Mouse (Mus musculus) CH12.LX (cell line): ENCODE measurements around the gene Gfod2. TPM values are rescaled to one million over a fixed set of nuclear protein-coding genes. Genes with fewer than 3 reads are reported as not detected.

Experiments used
- DNase-seq: peaks from one replicate; pipeline ENCODE4 v3.0.0-alpha.2; 2013; ENCODE audit errors: extremely low read depth
- H3K27ac ChIP-seq: 2 replicates; pipeline ENCODE4 v1.5.1; 2012; ENCODE audit warnings: low read depth, mild to moderate bottlenecking, control low read depth, moderate library complexity; ENCODE audit not compliant: insufficient read depth
- H3K27me3 ChIP-seq: replicated peaks from 2 replicates; pipeline ENCODE3; 2012; ENCODE audit warnings: inconsistent platforms
- H3K36me3 ChIP-seq, 2 experiments: replicated peaks in 1 of 2; 2 replicates each; pipeline versions ENCODE3 to v1.6.1; 2012; ENCODE audit warnings: inconsistent platforms in 1 of 2, low read length in 1 of 2, mild to moderate bottlenecking in 1 of 2, mixed read lengths in 1 of 2, moderate library complexity in 1 of 2; ENCODE audit not compliant: control insufficient read depth in 1 of 2, insufficient read depth in 1 of 2
- H3K4me1 ChIP-seq, 2 experiments: 2 replicates each; pipeline ENCODE4 v1.6.1; 2012; ENCODE audit warnings: inconsistent platforms in 1 of 2, moderate library complexity in 1 of 2; ENCODE audit not compliant: insufficient read depth in 2 of 2, control insufficient read depth in 1 of 2
- H3K4me2 ChIP-seq: 2 replicates; pipeline ENCODE4 v1.6.1; 2012; ENCODE audit warnings: low read depth, mild to moderate bottlenecking, control low read depth; ENCODE audit not compliant: poor library complexity, insufficient read depth, severe bottlenecking
- H3K4me3 ChIP-seq, 3 experiments: fragments of 150-350 bp in 1 of 3; sonication (generic) in 1 of 3; replicated peaks in 1 of 3; 2 replicates each; pipeline versions ENCODE3 to v1.5.1; 2011 to 2012; ENCODE audit warnings: low read depth in 2 of 3, low read length in 2 of 3, mild to moderate bottlenecking in 2 of 3, moderate library complexity in 2 of 3, control low read depth in 1 of 3, improper control_type of control experiment in 1 of 3, inconsistent platforms in 1 of 3, mixed read lengths in 1 of 3; ENCODE audit not compliant: poor library complexity in 1 of 3
- H3K79me2 ChIP-seq: replicated peaks from 2 replicates; pipeline ENCODE4 v1.6.1; 2012; ENCODE audit warnings: mild to moderate bottlenecking, moderate library complexity; ENCODE audit not compliant: control insufficient read depth, poor library complexity, insufficient read depth, severe bottlenecking; ENCODE audit errors: extremely low read depth
- H3K9ac ChIP-seq: 2 replicates; pipeline ENCODE4 v1.6.1; 2012; ENCODE audit warnings: low read depth, mild to moderate bottlenecking, control low read depth, moderate library complexity; ENCODE audit not compliant: insufficient read depth
- H3K9me3 ChIP-seq: replicated peaks from 2 replicates; pipeline ENCODE3; 2012; ENCODE audit warnings: low read length, inconsistent platforms, mixed read lengths
- BHLHE40 ChIP-seq: IDR thresholded peaks from 2 replicates; pipeline ENCODE4 v1.6.1; 2011; ENCODE audit warnings: mild to moderate bottlenecking, low read depth, low read length, improper control_type of control experiment
- EP300 ChIP-seq: IDR thresholded peaks from 2 replicates; pipeline ENCODE4 v1.6.1; 2011; ENCODE audit warnings: low read length, improper control_type of control experiment
- ETS1 ChIP-seq: conservative IDR thresholded peaks from 2 replicates; pipeline ENCODE4 v1.6.1; 2012; ENCODE audit warnings: low read depth, mild to moderate bottlenecking, inconsistent platforms, low read length, improper control_type of control experiment, moderate library complexity
- IRF4 ChIP-seq: IDR thresholded peaks from 2 replicates; pipeline ENCODE4 v1.6.1; 2014; ENCODE audit warnings: low read depth, mild to moderate bottlenecking, inconsistent platforms, low read length, improper control_type of control experiment
- MAX ChIP-seq: IDR thresholded peaks from 2 replicates; pipeline ENCODE4 v1.6.1; 2011; ENCODE audit warnings: low read length, improper control_type of control experiment
- MAZ ChIP-seq: IDR thresholded peaks from 2 replicates; pipeline ENCODE4 v1.6.1; 2012; ENCODE audit warnings: low read depth, mild to moderate bottlenecking, inconsistent platforms, low read length, improper control_type of control experiment, moderate library complexity
- NELFE ChIP-seq: IDR thresholded peaks from 2 replicates; pipeline ENCODE4 v1.6.1; 2011; ENCODE audit warnings: low read depth, low read length, improper control_type of control experiment
- PAX5 ChIP-seq: IDR thresholded peaks from 2 replicates; pipeline ENCODE4 v1.6.1; 2012; ENCODE audit warnings: low read length, inconsistent platforms, mixed read lengths
- POLR2A ChIP-seq: IDR thresholded peaks from 2 replicates; pipeline ENCODE4 v1.6.1; 2011; ENCODE audit warnings: low read depth, mild to moderate bottlenecking, improper control_type of control experiment, low read length
- RAD21 ChIP-seq: IDR thresholded peaks from 2 replicates; pipeline ENCODE4 v1.6.1; 2011; ENCODE audit warnings: low read depth, mild to moderate bottlenecking, low read length, improper control_type of control experiment, moderate library complexity
- SIN3A ChIP-seq: IDR thresholded peaks from 2 replicates; pipeline ENCODE4 v1.6.1; 2012; ENCODE audit warnings: low read length, improper control_type of control experiment, inconsistent platforms
- TBP ChIP-seq: conservative IDR thresholded peaks from 2 replicates; pipeline ENCODE4 v1.6.1; 2011; ENCODE audit warnings: low read depth, low read length, improper control_type of control experiment
- TCF12 ChIP-seq: IDR thresholded peaks from 2 replicates; pipeline ENCODE4 v1.6.1; 2014; ENCODE audit warnings: low read depth, mild to moderate bottlenecking, inconsistent platforms, low read length, improper control_type of control experiment
- ZKSCAN1 ChIP-seq: IDR thresholded peaks from 2 replicates; pipeline ENCODE4 v1.6.1; 2012; ENCODE audit warnings: low read depth, inconsistent platforms, low read length, improper control_type of control experiment, borderline replicate concordance
- ZNF384 ChIP-seq: IDR thresholded peaks from 2 replicates; pipeline ENCODE4 v1.6.1; 2012; ENCODE audit warnings: low read depth, low read length, improper control_type of control experiment, inconsistent platforms
- dilution Hi-C: fragments of 300-500 bp; cut with MboI; formaldehyde crosslinking; loops from 2 replicates; pipeline ENCODE4 v1.14.3; 2020; ENCODE audit warnings: low sequenced_read_pairs; ENCODE audit not compliant: extremely low pct_unique_long_range_greater_than_20kb, extremely low pct_ligation_motif_present
- in situ Hi-C: fragments of 300-500 bp; cut with MboI; formaldehyde crosslinking; loops from 3 replicates; pipeline ENCODE4 v1.14.3; 2019; ENCODE audit warnings: low sequenced_read_pairs, low pct_ligation_motif_present, low pct_unique_long_range_greater_than_20kb, mixed read lengths
- polyA plus RNA-seq: library from polyadenylated mRNA; unstranded; fragments of >175 nt; gene quantifications from 2 replicates; pipeline ENCODE4 v1.2.1, GENCODE M21; 2012; ENCODE audit warnings: low read depth; ENCODE audit not compliant: insufficient read length
- total RNA-seq, 2 experiments: library from RNA; depleted of rRNA; stranded (reverse); fragments of 300-350 nt in 1 of 2; fragments of >200 nt in 1 of 2; gene quantifications; 2 replicates each; pipeline ENCODE4 v1.2.3; 2012 to 2014

Gene Gfod2
- total and polyA plus RNA-seq, 3 experiments: 1.7 to 3.1 (median 3.1) TPM

DNA sequence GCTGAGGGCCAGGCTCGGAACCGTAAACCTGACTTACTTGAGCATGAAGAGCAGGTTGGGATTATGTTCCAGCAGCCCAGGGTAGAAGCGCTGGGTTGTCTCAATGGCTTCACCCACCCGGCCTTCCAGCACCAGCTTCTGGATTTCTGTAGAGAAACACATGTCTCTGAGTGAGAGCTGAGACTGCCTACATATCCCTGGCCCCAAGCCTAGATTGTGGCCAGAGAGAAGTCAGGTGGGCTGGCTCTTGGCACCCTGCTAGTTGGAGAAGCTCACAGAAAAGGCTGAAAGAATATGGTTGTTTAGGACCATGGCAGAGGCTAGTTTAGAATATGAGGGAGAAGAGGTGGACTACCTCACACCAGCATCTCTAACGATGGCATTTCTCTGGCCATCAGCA lies 16.0 kb upstream of the Gfod2 start:
- dilution Hi-C loops (no loop called here), in situ Hi-C loops (no loop called here)
- TF ChIP-seq IRF4: no peak
- no peak for TF ChIP-seq RAD21
- Histone ChIP-seq H3K27ac (no peak overlapping the region), H3K4me1 (no peaks in the 10 kb centered on the region), H3K9me3 (no peaks in the 10 kb centered on the region), H3K79me2 (no peaks in the 10 kb centered on the region), H3K4me3 (no peak overlapping the region), H3K9ac (no peak overlapping the region), H3K27me3 (no peaks in the 10 kb centered on the region), H3K36me3 (peaks cover 72 to 93% of the 10 kb centered on the region in 2 experiments), H3K4me2 (no peak overlapping the region)
- no peak for DNase-seq

DNA sequence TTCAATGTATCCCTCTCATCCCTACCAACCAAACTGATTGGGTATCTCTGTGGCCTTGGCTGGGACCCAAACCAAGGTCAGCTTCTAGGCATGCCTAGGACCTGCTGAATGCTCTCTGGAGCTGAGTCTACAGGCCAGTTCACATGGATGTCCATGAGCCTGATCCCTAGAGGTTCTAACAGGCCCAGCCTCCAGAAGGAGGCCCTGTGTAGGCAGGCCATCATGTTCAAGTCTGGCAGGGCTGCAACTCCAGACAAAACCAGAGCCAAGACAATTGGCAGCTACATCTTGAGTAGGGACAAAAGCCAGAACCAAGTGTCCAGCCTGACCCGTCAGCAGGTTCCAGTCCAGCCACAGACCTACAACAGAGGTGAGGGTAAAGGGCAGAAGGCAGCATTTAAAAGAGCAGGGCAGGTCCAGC lies 15.0 kb upstream of the Gfod2 start:
- Histone ChIP-seq H3K27ac (no peak overlapping the region), H3K27me3 (no peaks in the 10 kb centered on the region), H3K9ac (no peak overlapping the region), H3K9me3 (no peaks in the 10 kb centered on the region), H3K4me1 (no peaks in the 10 kb centered on the region), H3K4me2 (no peak overlapping the region), H3K79me2 (no peaks in the 10 kb centered on the region), H3K4me3 (no peak overlapping the region), H3K36me3 (peaks cover 76 to 93% of the 10 kb centered on the region in 2 experiments)
- dilution Hi-C loops: no loop called here
- in situ Hi-C loops: no loop called here
- no peak for DNase-seq
- TF ChIP-seq ETS1 (no peak), TCF12 (no peak), BHLHE40 (no peak), PAX5 (no peak), EP300 (no peak), NELFE (no peak), MAZ (no peak), POLR2A (no peak), TBP (no peak), ZKSCAN1 (no peak), MAX (no peak), SIN3A (no peak)

GRCm38 (mm10) chr8:105771398-105772175 lies 13.1 kb upstream of the Gfod2 start:
- Histone ChIP-seq H3K36me3 (peaks cover 75 to 90% of the 10 kb centered on the region in 2 experiments), H3K9me3 (no peaks in the 10 kb centered on the region), H3K27ac (no peak overlapping the region), H3K9ac (no peak overlapping the region), H3K27me3 (no peaks in the 10 kb centered on the region), H3K4me3 (no peak overlapping the region), H3K4me2 (no peak overlapping the region), H3K4me1 (no peaks in the 10 kb centered on the region), H3K79me2 (no peaks in the 10 kb centered on the region)
- TF ChIP-seq ZNF384: no peak
- DNase-seq: no peak
- in situ Hi-C loops (no loop called here), dilution Hi-C loops (no loop called here)
